Mouse (Mus musculus) C2C12 (cell line): ENCODE results near the gene Defb15. TPM values are rescaled to one million over a fixed set of nuclear protein-coding genes. Genes with fewer than 3 reads are reported as not detected.

Experiments used
- H3K27me3 ChIP-seq: one replicate; pipeline ENCODE4 v1.6.1; 2011; ENCODE audit not compliant: control insufficient read depth, insufficient read depth, insufficient read length
- H3K36me3 ChIP-seq: one replicate; pipeline ENCODE4 v1.6.1; 2011; ENCODE audit not compliant: control insufficient read depth, insufficient read depth
- H3K4me3 ChIP-seq: one replicate; pipeline ENCODE4 v1.5.1; 2011; ENCODE audit warnings: mild to moderate bottlenecking, control low read depth; ENCODE audit not compliant: poor library complexity, insufficient read depth, severe bottlenecking
- H3K79me2 ChIP-seq: one replicate; pipeline ENCODE4 v1.6.1; 2011; ENCODE audit not compliant: control insufficient read depth, insufficient read depth
- H3K79me3 ChIP-seq: one replicate; pipeline ENCODE4 v1.6.1; 2011; ENCODE audit warnings: low read depth, control low read depth
- H3ac ChIP-seq: one replicate; pipeline ENCODE3; 2011; ENCODE audit warnings: low read depth; ENCODE audit not compliant: control insufficient read depth, insufficient read length
- CEBPB ChIP-seq: IDR thresholded peaks from one replicate; pipeline ENCODE4 v1.6.1; 2011; ENCODE audit warnings: low read depth, mild to moderate bottlenecking, control low read depth, moderate library complexity
- CTCF ChIP-seq: IDR thresholded peaks from one replicate; pipeline ENCODE4 v1.5.1; 2011; ENCODE audit not compliant: control insufficient read depth, insufficient read depth, insufficient read length
- FOSL1 ChIP-seq: IDR thresholded peaks from one replicate; pipeline ENCODE4 v1.8.0; 2011; ENCODE audit warnings: mild to moderate bottlenecking, low read length; ENCODE audit not compliant: poor library complexity, insufficient read depth, severe bottlenecking
- MAX ChIP-seq: IDR thresholded peaks from one replicate; pipeline ENCODE4 v1.6.1; 2011; ENCODE audit warnings: mild to moderate bottlenecking, control low read depth
- MYOD1 ChIP-seq: IDR thresholded peaks from one replicate; pipeline ENCODE4 v1.6.1; 2011; ENCODE audit warnings: low read depth; ENCODE audit not compliant: control insufficient read depth, insufficient read length
- MYOG ChIP-seq: IDR thresholded peaks from one replicate; pipeline ENCODE4 v1.6.1; 2011; ENCODE audit not compliant: control insufficient read depth, insufficient read length; ENCODE audit errors: extremely low read depth
- USF1 ChIP-seq: IDR thresholded peaks from one replicate; pipeline ENCODE4 v1.6.1; 2011; ENCODE audit warnings: low read depth, mild to moderate bottlenecking, control low read depth, moderate library complexity
- long read RNA-seq, 2 experiments: library from polyadenylated mRNA; unstranded; transcript quantifications; one replicate each; pipeline ENCODE4 v2.0.0; 2019 to 2020
- polyA plus RNA-seq: library from polyadenylated mRNA; unstranded; fragments of >200 nt; fragmentation: generic; extraction: Trizol; gene quantifications from one replicate; pipeline ENCODE4 v1.2.1, GENCODE M21; 2012; ENCODE audit warnings: missing spikeins

Gene Defb15
- polyA plus RNA-seq, result not detected
- long read RNA-seq, experiment 1, result 0 reads
- long read RNA-seq, experiment 2, result 0 reads

DNA sequence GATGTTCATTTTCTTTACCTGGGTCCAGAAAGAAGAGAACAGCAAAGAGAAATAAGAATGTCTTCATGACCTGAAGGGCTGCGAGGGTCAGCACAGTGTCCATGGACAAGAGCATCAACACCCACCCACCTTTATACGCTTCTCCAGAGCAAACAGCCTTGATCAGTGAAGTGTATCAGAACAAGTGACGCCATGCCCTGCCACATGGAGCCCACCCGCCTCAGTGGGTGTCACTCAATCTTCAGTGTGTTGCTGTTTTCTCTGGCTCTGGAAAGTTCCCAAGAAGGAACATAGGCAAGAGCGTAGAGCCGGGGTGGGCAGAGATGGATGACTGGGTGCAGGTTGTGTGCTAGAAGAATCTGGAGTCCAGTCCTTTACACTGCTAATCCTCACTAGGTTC is at the start of gene Defb15:
Gene Defb15 (minus strand): TSS at position 101 of the 400 bp plus-strand sequence.
- TF ChIP-seq MYOD1 (no peak), CEBPB (no peak), MAX (no peak), FOSL1 (no peak), MYOG (no peak), USF1 (no peak)
- no peaks in the 10 kb centered on the region for H3K36me3 ChIP-seq
- H3K79me2 ChIP-seq, result no peaks in the 10 kb centered on the region
- H3K27me3 ChIP-seq, result no peaks in the 10 kb centered on the region
- H3K4me3 ChIP-seq, result no peak within 1 kb of the TSS
- H3ac ChIP-seq, result no peak within 1 kb of the TSS
- H3K79me3 ChIP-seq, result no peaks in the 10 kb centered on the region

DNA sequence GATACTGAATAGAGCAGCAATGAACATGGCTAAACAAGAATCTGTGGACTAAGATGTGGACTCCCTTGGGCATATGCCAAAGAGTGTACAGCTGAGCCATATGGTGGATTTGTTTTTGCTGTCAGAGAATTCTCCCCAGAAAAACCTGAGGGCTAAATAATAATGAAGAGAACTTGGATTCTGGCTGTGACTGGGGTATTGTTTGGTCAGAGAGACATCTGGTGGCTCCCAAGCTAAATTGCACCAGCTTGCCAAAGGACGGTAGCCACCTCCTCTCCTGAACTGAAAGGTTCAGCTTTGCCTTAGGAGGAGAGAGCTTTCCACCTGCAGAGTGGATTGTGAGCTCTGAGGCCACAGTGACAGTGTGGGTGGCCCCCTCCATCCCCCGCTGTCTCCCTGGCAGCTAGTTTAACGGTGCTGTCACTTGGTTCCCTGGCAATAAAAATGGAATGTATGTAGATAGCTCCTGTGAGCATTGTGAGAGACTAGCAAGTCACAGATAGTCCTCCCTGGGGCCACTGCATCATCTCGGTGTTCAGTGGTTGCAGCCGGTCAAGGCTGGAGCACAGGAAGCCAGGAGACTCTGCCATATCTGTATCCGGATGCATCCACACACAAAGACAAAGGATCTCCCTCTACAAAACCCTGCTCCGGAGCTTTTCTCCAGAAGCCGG is 49.3 kb upstream of the Defb15 start:
- Histone ChIP-seq H3K79me3 (no peaks in the 10 kb centered on the region), H3ac (no peak overlapping the region), H3K4me3 (no peak overlapping the region), H3K79me2 (no peaks in the 10 kb centered on the region), H3K27me3 (no peaks in the 10 kb centered on the region), H3K36me3 (no peaks in the 10 kb centered on the region)
- TF ChIP-seq MYOG, result no peak
- TF ChIP-seq USF1, result no peak
- no peak for TF ChIP-seq FOSL1
- no peak for TF ChIP-seq CEBPB
- TF ChIP-seq CTCF, result no peak
- no peak for TF ChIP-seq MAX
- TF ChIP-seq MYOD1, result no peak

DNA sequence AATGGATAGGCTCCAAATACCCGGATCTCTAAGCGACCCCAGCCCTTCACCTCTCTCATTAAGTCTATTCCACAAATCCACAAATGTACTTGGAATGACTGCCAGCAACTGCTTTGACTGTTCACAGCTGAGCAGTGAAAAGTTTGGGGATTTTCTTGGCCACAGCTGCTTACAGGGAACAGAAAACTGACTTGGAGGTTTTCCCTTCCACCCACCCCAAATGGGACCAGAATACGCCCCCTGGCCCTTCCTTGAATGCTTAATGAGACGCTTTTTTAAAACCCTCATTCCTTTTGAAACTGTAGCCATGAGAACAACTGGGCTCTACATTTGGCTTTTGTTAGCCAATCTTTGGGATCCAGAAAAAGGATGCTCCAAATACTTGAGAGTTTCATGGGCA is 45.7 kb upstream of the Defb15 start:
- no peaks in the 10 kb centered on the region for H3K79me2 ChIP-seq
- TF ChIP-seq USF1 (no peak), MYOD1 (no peak), MYOG (no peak), MAX (no peak), FOSL1 (no peak), CEBPB (no peak), CTCF (no peak)
- H3ac ChIP-seq, result no peak overlapping the region
- no peak overlapping the region for H3K4me3 ChIP-seq
- no peaks in the 10 kb centered on the region for H3K79me3 ChIP-seq
- no peaks in the 10 kb centered on the region for H3K36me3 ChIP-seq
- H3K27me3 ChIP-seq, result no peaks in the 10 kb centered on the region

DNA sequence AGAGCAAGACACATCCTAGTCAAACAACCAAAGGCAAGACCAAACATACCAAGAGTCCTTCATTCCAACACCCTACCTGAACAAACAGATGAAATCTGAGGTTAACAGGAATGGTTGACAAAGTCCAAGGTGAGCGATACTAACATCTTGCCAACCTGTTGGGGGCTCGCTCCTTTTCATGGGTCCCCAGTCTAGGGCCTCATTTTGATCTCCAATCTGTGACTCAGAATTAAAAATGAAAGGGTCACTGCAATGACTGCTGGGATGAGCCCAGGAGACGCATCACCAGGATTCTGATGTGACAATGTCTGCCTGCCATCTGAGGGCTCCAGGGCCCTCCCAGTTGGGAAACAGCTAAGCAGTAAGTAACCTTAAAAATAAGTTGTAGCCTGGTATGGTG is 37.0 kb upstream of the Defb15 start, which contains the start of gene Ccdc70:
Gene Ccdc70 (plus strand): TSS at position 301 of the 400 bp plus-strand sequence.
- TF ChIP-seq CEBPB, result no peak
- no peak for TF ChIP-seq MYOD1
- TF ChIP-seq CTCF, result no peak
- TF ChIP-seq MYOG, result no peak
- no peak for TF ChIP-seq USF1
- no peak for TF ChIP-seq MAX
- no peak for TF ChIP-seq FOSL1
- H3K4me3 ChIP-seq, result no peak within 1 kb of the TSS
- no peaks in the 10 kb centered on the region for H3K79me3 ChIP-seq
- H3K79me2 ChIP-seq, result no peaks in the 10 kb centered on the region
- H3ac ChIP-seq, result no peak within 1 kb of the TSS
- H3K36me3 ChIP-seq, result no peaks in the 10 kb centered on the region
- H3K27me3 ChIP-seq, result no peaks in the 10 kb centered on the region

DNA sequence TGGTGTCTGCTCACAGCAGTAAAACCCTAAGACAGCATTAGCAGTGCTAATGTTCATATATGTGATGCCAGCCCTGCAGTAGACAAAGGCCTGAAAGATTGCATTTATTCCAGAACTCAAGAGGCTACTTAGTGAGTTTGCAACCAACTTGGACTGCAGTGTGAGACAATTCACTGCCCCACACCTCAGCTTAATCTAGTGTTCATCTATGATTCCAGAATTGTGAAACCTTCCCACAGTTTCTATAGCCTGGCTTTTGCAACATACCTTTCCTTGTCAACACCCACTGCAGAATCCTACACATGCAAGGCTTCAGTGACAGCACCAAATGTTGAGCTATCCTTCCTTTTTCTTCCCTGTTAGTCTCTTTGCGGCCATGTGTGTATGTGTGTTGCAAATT is 34.1 kb upstream of the Defb15 start:
- Histone ChIP-seq H3K36me3 (no peaks in the 10 kb centered on the region), H3K27me3 (no peaks in the 10 kb centered on the region), H3K4me3 (no peak overlapping the region), H3K79me3 (no peaks in the 10 kb centered on the region), H3K79me2 (no peaks in the 10 kb centered on the region), H3ac (no peak overlapping the region)
- TF ChIP-seq MAX, result no peak
- TF ChIP-seq FOSL1, result no peak
- TF ChIP-seq MYOG, result no peak
- TF ChIP-seq USF1, result no peak
- no peak for TF ChIP-seq CTCF
- no peak for TF ChIP-seq MYOD1
- TF ChIP-seq CEBPB, result no peak

DNA sequence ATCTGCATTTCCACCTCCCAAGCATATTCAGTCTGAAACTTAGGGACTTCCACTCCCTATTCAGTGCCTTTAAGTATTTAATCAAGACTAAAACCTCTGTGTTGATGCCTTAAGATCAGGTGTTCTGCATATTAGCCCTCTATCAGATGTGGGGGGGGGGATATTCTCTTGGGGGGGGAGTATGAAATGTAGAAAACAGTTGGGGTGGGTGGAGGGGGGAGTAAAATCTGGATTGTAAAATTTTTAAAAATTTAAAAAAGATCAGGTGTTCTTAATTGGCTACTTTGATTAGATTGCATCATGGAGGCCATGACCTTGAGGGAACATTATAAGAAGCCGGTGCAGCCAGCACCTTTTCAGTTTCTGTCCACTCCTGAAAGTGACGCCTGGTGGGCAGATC is 25.9 kb upstream of the Defb15 start, which contains the start of gene Fam90a1a:
Gene Fam90a1a (plus strand): TSS at position 301 of the 400 bp plus-strand sequence.
- H3K36me3 ChIP-seq, result no peaks in the 10 kb centered on the region
- H3K27me3 ChIP-seq, result no peaks in the 10 kb centered on the region
- no peaks in the 10 kb centered on the region for H3K79me2 ChIP-seq
- TF ChIP-seq MYOD1 (no peak), MYOG (no peak), CEBPB (no peak), FOSL1 (no peak), MAX (no peak), USF1 (no peak), CTCF (no peak)
- no peaks in the 10 kb centered on the region for H3K79me3 ChIP-seq
- H3ac ChIP-seq, result no peak within 1 kb of the TSS
- no peak within 1 kb of the TSS for H3K4me3 ChIP-seq
